Mouse (Mus musculus): Measurements from ENCODE around the gene Fuom.

The Fuom gene

DNA sequence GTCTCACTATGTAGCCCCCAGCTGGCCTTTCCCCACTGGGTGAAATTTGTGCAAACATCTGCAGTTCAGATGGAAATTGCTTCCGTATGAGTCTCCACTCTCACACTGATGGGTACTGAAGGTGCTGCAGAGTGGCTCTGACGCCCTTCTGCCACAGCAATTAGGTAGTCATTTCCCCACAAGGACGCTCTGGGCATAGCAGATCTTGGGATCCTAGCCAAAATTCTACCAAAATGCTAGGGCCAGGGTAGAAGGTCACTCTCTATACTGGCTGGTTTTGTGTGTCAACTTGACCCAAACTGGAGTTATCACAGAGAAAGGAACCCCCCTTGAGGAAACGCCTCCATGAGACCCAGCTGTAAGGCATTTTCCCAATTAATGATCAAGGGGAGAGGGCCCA lies 1.8 kb upstream of the Fuom start:
- no peak for DNase-seq (ENCODE audit: low read depth, low spot score)

DNA sequence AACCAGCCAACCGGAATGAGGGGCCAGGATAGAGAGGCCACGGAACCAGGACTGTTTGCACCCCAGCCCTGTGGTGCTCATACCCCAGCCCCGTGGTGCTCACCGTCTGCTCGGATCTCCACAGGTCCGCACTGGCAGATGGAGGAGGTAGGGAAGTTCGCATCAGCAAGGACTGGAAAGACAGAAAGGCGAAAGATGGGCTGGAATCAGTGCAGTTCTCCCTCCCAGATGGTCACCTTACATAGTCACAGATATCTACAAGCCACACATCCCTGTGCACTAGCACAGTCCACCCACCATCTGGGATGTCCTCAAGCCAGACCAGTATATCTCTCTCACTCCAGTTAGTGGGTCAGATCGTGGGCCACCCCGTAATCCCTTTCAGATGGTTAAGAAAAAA lies 743 bp downstream of the Fuom start:
- no peak for DNase-seq (ENCODE audit: low read depth, low spot score)

DNA sequence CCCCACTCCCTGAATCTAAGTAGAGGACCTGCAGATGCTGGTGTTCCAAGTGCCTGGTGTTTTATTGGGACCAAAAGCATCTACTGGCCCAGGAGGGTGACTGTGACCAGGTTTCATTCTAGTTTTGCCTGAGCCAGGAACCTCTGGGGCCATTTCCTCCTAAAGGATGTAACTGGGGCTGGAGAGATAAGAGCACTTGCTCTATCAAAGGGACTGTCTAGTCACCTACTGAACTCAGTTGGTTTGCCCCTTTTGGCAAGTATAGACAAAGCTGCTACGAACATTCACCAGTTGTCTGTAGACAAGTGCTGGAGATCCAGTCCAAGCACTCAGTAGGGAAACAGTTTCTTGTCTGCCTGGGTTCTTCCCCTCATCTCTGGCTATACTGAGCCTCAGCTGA lies 3.8 kb downstream of the Fuom start:
- no peak for DNase-seq (ENCODE audit: low read depth, low spot score)

DNA sequence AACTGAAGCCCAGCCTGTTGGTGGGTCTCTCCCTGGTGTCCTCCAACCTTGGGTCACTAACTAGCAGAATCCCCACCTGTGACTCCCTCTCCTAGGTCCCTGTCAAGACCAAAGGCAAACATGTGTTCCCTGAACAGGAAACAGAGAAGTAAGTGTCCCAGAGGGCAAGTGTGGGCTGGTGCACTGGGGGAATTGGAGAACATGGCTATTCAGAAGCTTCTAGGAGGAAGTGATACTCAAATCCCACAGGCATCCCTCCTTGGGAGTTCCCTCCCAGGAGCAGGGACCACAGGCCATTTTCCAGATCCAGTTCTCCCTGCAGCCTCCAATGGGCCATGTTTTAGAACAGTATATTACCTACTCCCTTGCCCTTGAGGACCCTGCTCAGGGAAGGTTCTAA lies 6.2 kb downstream of the Fuom start:
- no peak for DNase-seq (ENCODE audit: low read depth, low spot score)

DNA sequence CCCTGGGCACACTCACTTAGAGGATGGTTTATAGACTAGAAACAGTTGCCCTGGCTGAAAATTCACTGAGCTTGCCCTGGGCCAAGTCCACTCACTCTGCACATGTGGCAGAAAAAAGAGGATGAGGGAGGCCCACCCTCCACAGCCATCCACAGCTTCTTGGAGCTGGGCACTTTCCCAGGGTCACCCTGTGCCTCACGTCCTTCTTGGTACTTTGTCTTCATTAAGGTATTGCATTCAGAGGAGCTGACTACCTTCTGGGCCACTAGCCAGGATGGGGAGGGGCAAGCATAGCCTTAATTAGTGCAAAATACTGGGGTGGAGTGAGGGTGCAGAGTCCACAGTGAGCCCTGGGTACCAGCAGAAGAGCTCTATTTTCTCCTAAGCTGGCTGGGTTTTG lies 6.7 kb downstream of the Fuom start:
- DNase-seq (ENCODE audit: low read depth, low spot score): no peak

DNA sequence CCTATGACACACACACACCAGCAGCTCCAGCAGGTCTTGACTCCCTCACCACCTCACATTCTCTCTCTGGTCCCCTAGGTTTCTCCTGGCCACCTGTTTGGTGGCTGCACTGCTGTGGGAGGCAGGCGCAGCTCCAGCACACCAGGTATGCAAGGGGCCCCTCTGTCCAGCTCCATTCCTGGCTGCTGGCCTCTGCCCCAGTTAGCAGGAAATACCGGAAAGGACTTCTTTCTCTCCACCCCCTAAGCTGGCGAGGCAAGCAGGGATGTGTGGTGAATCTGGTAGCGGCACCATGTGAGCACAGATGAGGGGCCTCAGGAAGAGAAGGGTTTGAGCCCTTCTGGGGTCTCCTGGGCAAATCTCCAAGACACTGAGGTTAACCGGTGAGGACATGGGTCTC lies 7.3 kb downstream of the Fuom start:
- DNase-seq (ENCODE audit: low read depth, low spot score): no peak

DNA sequence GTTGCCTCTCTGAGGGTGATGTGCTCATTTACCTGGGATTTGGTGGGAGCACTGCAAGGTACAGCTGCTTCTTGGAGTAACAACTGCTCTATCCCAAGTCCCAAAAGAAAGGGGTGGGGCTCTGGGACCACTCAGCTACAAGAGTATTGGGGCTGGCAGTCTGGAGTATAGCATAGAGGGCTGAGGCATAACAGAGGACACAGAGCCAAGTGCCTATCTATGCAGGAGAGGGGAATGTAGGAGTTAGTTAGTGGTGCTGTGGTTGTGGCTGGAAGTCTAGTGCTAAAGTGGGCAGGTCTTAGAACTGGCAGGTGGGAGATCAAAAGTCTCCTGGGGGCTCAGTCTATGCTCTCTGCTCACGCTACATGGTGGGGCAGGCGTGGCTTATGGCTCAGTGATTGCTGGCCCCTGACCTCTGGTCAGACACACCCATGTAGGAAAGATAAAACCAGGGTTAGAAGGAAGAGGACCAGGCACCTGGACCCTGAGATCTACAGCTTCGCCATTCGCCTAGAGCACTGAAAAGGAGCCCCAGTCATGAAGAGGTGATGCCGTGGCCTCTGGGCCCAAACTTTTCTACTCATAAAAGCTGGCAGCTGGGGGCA lies 9.2 kb downstream of the Fuom start, which contains the start of gene Prap1:
Gene Prap1 (plus strand): TSS at position 472 of the 605 bp plus-strand sequence.
- DNase-seq (ENCODE audit: low read depth, low spot score): no peak

DNA sequence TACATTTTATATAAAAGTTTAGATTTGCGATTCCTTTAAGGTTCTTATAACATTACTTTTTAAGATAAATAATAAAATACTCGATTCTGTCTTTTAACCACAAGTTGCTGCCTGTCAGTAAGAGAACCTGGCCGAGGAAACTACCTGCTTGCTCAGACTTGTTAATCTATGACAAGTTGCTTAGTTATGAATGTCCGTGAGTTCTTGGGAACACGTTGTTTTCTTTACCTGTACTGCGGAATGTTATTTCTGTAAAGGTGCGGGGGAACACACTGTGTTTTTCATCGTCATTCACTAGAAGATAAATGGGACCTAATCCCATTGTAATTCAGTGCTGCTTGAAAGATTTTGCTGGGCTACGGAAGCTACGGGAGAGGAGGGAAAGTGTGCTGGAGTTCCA lies 11.6 kb downstream of the Fuom start:
- DNase-seq (ENCODE audit: low read depth, low spot score): no peak

DNA sequence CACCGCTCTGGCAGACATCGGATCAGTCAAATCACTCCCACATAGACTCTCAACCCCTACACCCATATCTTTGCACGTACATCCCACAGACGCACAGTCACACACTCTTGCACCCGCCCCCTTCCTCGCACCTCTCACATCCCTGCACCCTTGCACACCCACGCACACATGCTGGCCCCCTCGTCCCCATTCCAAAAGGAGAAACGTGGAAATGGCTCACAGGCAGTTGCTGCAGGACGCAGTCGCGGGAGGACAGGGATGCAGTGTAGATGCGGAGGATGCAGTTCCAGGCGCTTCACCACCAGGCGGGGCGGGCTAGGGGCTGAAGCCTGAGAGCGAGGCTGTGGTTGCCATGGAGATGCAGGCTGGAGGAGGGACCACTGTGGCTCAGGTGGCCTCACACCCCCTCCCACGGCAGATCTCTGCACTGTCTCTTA lies 20.0 kb downstream of the Fuom start, which contains the start of gene Caly:
Gene Caly (minus strand): TSS at position 307 of the 437 bp plus-strand sequence.
- DNase-seq (ENCODE audit: low read depth, low spot score): peak; percentile 59

DNA sequence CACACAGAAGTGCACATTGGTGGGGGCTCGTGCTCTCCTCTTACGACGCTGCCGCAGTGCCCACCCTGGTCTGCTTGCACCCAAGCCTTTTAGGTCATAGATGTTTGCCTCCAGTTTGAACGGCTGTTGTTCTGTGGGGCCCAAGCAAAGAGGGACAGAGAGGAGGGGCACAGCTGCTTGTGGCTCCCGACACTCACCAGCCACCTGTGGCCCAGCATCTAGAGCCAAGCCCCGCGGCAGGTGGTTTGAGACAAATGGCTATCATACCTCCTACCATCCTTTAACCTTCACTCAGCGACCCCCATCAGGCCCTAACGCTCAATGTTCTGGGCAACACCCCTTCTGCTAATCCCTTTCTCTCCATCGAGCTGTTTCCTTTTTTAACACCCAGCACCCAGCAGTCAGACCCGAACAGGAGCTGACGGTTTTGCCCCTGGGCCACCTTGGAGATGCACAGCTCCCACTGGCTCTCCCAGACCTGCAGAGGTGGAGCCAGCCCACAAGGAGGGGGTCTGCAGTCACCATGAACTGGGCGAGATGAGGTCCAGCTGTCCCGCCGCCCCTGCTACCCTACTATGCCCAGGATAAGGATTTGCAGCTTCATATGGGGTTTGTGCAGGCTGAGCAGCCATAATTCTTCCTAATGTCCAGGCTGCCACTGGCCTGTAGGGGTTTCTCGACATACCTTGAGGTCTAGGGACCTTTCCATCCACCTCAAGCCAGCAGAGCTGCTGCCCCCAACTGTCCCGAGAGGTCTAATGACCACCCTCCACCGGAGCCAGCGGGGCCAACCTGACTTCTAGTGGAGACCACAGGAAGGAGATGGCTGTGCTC lies 20.6 kb downstream of the Fuom start:
- no peak for DNase-seq (ENCODE audit: low read depth, low spot score)

DNA sequence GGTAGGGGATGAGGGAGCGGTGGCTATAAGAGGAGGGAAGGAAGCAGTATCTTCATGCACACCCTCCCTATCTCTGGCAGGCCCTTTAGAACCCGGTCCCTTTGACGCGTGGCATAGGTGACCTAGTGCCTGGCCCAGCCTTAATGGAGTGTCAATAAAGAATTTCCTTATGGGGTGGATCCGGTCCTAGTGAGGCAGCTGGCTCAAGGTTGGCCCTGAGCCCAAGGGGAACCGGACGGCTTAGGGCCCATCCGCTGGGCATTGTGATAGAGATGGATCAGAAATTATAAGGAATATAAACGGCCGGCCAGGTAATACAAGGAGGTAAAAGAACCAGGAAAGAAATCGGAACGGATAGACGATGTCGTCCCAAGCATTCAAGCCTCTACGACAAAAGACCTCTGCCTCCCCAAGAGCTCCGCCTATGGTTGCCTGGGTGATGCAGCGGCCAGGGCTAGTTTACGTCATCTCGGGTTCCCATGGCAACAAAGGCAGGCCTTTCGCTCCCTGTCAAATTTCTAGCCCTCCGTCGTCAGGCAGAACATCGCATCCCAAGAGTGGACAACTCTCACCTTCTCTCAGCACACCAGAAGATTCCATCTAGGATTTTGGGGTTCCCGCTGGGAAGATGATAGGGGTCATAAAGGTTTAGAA lies 21.6 kb downstream of the Fuom start:
- DNase-seq (ENCODE audit: low read depth, low spot score): peak; percentile 85

DNA sequence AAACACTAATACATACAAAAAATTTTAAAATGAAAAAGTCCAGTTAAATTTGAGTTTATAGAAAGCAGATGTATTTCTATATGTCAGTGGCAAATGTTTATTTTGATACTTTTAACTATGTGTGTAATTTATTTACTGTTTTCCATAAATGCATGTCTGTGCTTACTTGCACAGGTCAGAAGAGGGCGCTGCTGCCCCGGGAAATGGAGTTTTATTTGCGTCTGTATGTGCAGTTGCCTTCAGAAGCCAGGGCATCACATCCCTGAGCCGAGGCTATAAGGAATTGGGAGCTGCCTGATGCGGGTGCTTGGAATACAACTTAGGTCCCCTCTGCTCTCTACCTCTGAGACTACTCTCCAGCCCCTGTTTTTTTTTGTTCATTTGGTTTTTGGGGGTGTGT lies 23.5 kb downstream of the Fuom start:
- peak; percentile 78 for DNase-seq (ENCODE audit: low read depth, low spot score)

DNA sequence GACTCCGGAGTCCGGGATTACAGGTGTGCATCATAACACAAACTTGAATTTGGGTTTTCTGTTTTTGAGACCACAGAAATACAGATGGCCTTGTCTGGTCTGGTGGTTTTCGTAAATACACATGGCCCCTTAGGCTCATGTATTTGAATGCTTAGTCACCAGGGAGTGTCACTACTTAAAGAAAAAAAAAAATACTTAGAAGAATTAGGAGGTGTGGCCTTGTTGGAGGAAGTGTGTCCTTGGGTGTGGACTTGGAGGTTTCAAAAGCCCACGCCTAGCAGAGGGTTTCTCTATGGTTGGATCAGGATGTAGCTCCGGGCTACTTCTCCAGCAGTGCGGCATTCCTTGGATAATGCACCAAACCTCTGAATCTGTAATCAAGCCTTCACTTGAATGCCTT lies 24.5 kb downstream of the Fuom start:
- no peak for DNase-seq (ENCODE audit: low read depth, low spot score)

DNA sequence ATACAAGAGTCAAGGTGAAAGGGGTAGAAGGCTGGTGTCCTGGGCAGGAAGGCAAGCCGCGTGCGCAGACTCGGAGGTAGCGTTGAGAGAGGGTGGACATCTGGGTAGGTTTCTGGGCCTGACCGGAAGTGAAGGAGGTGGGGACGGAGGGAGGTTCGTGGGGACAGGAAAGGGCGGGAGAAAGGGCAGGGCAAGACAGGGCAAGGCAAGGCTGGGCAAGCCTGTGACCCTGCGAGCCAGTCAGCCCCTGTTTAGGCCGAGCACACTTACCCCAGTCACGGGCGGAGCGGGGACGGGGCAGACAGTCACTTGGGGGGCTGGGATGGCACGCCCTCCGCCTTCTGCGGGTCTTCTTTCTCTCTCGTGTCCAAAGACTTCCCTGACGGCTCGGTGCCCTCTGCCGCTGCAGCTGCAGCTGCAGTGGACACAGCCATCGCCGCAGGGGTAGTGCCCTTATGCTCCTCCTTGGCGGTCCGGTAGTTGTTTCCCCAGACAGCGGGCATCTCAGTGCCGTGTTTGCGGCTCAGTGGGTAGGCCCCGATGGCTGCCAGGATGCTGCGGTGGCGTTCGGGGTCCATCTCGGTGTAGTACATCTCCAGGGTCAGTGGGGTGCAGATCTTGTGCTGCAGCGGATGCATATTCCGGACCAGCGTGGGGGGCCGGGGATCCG lies 32.1 kb downstream of the Fuom start:
- DNase-seq (ENCODE audit: low read depth, low spot score): no peak

DNA sequence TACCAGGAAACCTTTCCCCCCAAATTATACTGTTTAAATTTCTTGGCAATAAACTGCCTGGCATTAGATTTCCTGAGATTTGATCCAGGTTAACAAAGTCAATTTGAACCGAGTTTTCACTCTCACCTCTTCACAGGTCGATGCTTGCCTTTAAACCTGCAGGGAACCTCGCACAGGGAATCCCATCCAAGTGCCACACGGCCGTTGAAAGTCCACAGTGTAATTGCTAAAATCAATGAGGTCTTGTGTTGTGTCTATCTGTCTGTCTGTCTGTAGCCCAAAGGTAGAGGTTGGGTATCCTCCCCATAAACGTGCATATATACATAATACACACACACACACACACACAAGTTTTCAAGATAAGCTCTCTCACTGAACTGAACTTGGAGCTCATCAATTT lies 34.8 kb downstream of the Fuom start:
- no peak for DNase-seq (ENCODE audit: low read depth, low spot score)

DNA sequence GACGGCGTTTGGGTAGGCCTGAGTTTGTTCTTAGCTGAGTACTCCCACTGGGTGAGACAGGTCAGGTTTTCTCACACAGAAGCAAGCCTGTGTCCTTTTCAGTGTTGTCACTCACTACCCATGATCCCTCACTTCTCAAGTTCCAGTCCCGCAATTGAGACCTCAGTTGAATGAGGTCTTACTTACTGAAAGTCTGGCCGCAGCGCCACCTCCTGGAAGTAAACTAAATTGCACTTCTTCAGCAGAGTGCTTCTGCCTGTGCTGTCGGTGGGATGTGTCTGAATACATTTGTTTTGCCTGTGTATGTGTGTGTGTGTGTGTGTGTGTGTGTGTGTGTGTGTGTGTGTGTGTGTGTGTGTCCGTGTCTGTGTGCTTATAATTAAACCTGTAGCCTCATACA lies 39.1 kb downstream of the Fuom start:
- peak; percentile 75 for DNase-seq (ENCODE audit: low read depth, low spot score)

DNA sequence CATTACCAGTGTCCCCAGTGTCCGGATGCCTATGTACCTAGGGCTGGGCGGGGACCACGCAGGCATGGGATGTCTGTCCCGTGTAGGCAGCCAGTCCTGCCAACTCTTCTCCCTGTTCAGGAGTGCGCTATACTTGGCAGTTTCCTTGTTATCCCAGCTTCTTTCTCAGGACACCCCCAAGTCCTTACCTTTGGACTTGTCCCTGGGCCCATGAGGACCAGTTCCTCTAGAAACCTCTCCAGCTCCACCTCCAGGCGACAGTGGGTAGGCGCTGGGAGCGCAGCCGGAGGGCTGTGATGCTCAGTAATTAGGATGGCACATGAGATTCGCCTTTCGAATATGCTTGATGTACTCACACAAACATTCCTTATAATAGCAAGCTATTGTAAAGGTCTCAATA lies 39.9 kb downstream of the Fuom start:
- no peak for DNase-seq (ENCODE audit: low read depth, low spot score)

DNA sequence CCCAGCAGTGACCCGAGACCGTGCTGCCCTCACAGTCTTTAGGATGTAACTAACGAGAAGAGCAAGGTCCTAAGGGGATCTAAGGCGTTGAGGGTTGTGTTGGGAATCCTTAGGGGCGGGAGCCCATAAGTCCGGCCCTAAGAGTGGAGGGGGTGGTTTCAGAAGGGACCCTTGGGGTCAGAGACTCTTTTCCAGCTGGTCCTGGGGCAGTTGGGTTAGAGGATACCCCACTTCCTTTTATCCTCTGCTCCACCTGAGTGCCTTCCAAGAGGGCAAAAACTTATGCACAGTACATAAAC lies 40.5 kb downstream of the Fuom start:
- DNase-seq (ENCODE audit: low read depth, low spot score): no peak

DNA sequence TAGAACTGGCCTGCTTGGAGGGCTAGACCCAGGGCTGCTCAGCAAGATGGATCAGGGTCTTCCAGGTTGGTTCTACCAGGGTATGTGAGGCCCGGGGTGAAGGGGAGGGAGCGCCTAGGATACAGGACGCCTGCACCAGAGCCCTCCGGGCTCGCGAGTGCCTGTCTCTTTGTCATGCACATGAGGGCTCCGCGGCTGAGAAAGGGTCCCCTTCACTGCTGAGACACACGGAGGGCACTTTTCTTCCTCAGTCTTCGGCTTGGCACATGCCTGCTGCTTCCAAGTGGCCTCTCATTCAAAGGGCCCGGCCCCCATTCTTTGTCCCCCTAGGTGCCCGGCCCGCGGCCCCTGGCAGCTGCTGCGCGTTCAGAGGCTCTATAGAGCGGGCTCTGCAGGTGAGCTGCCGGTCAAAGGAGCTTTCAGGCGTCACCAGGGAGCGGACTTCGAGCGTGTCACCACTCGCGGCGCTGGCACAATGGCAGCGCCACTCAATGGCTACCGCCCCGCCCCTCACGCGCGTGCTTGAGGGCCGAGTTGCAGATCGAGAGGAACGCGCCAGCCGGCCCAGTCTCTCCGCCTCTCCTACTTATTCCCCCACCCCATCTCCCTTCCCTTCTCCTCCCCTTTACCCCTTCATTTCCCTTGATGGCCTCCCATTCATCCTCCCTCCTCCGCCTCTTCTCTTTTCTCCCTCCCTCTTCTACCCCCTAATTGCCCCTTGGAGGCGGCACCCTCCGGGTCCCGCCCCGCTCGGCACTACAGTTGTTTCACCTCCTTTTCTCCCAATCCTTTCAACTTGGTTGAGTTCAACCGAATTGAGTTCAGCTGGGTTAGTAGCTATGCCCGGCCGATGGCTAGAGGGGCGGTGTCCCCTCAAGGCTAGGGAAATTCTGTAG lies 41.1 kb downstream of the Fuom start:
- peak; percentile 34 for DNase-seq (ENCODE audit: low read depth, low spot score)

DNA sequence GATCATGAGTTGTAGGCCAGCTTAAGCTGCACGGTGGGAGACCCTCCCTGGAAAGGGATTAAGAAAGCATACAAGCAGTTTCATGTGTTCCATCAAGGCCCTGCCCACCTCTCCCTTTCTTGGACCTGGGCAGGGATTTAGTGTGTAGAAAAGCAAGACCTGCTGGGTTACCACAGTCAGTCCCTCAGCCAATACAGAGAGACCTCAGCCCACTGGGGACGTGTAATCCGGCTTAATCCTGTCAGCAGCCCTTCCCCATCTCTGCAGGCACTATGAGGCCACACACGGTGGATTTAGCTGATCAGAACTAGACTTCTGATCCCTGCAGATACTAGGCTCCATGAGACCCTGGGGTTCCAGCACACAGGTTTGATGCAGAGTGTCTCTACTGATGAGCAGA lies 42.6 kb downstream of the Fuom start:
- no peak for DNase-seq (ENCODE audit: low read depth, low spot score)

DNA sequence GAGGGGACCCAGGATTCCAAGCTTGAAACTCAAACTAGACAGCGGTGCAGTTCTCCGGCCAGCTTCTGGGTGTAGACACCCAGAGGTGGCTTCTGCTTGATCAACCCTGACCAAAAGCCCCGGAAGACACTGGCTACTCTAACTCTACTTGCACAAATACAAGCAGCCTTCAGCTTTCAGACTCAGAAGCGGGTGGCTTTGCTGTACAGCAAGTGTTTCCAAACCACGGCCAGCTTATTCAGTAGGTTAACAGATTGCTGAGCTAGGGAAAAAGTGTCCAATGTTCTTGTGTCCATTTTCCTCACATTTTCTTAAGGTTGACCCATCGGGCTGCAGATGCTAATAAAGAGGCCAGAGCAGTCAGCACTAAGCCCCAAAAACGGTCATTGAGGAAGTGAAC lies 43.7 kb downstream of the Fuom start:
- DNase-seq (ENCODE audit: low read depth, low spot score): no peak

Measured in forelimb bud, embryonic 11.5 days (tissue).